Mouse (Mus musculus) cerebellum, adult 18-20 months (tissue): ENCODE measurements around the gene Fndc5.
A peak's percentile ranks its signal among the peaks of the same experiment; 100 is the strongest.

Experiments used
- DNase-seq, 2 experiments: peaks; one replicate each; pipeline ENCODE4 v3.0.0; 2021

Gene Fndc5

DNA sequence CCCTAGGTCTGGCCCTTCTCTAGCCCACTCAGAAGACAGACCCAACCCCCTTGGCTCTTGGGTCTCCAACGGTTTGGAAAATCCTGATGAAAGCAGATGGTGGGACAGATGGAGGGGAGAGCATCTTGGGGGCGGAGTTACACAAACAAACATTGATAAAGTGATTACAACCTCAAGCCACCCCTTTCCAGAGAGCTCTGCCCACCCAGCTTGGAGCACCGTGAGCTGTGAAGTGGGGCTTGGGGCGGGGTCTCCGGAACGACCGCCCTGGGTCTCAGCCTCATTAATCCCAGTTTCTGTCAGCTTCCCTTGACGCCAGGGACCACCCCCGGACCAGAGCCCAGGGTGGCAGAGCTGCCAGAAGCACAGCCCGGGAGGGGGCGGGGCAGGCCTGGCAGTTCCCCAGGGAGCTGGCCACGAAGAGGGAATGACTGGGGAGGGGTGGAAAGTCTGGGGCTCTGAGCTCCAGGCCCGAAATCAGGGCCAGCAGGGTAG, 12.1 kb upstream of the Fndc5 start:
- no peak for DNase-seq

DNA sequence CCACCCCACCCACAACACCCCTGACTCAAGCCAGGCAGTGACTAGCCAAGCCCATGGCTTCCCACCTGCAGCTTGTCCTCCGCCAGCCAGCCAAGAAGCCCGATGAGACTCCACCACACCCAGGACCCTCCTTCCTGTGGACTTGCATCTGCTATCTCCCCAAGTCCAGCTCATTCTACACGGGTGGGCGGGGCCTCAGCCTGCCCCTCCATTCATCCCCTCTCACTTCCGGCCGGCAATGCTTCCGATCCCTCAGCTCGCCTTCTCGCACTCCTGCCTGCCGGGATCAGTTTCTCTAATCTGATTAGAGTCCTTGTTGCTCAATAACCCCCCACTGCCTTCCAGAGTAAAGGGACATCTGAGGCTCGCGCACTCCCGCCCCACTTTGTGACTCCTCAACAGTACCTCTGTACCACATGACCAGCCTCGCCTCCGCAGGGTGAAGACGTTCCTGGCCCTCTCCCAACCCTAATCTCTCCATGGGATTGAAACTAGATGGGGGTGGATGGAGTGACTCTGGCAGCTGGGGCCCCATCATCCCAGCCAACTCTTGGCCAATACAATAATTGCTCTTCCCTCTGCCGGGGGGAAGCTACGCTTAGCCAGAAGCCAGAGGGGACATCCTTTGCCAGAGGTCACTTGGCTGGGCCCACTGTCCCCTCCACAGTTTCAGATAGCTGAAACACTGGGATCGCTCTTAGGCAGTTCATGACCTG, 10.9 kb upstream of the Fndc5 start:
- DNase-seq: no peak

DNA sequence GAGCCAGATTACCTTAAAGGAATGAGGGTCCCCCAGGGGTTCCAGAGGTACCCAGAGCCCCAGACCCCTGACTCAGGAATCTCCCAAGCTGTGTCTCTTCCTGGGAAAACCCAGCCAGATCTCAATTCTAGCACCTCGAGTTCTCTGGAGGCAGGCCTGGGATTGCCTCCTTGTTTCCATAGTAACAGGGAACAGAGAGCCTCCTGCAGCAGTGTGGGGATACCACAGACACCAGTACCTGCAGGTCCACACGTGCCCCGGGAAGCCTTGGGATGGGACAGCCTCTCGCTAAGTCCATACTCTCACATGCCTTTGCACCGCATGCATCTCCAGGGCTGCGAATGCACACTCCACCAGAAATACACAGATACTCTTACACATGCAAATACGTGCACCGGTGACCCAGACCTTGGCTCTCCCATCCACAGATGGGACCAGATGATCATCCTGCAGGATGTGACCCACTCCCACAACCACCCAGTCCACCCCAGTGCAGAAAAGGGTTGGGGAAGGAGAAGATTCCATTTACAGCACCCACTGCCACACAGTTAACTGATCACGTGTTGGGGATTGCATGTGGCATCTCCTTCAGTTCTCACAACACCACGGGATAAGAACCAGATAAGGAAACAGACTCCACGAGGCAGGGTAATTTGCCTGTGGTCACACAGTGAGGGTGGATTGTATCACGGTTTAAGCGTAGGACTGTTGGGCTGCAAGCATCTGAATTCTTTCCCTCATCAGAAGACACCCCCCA, 8.0 kb upstream of the Fndc5 start:
- no peak for DNase-seq

DNA sequence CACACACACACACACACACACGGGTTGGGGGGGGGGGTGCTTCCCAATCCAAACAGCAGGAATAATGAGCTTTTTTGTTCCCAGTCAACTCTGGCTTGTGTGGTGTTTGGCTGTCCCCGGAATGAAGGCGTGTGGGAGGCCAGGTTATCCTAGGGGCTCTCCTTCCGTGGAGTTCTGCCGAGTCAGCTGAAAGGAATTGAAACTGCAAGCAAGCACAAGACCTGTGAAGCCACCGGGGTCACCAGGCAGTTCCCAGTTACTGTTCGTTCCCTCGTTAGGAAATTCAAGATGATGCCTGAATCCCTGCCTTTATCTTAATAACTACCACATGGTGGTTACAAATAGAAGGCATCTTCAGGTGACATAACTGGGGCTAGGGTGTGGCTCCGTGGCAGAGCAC, 7.4 kb upstream of the Fndc5 start:
- DNase-seq: no peak

DNA sequence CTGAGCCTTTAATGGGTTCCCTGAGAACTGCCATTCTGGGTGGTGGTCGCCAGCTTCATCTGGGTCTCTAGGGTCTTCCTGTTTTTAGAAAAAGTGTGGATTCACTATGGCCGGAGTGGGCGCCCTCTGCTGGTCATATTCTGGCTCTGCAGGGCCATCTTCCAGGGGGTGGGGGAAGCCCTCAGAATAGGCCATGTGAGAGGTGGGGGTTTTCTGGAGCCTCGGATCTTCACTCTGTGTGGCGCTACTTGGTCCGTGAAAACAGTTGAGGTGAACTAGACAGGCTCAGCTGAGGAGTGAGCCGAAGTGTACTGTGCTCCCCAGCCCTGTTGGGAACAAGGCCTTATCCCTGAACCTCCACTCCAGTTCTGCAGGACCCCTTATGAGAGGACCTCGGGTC, 6.7 kb upstream of the Fndc5 start:
- peak; percentile 53 to 68 for DNase-seq

DNA sequence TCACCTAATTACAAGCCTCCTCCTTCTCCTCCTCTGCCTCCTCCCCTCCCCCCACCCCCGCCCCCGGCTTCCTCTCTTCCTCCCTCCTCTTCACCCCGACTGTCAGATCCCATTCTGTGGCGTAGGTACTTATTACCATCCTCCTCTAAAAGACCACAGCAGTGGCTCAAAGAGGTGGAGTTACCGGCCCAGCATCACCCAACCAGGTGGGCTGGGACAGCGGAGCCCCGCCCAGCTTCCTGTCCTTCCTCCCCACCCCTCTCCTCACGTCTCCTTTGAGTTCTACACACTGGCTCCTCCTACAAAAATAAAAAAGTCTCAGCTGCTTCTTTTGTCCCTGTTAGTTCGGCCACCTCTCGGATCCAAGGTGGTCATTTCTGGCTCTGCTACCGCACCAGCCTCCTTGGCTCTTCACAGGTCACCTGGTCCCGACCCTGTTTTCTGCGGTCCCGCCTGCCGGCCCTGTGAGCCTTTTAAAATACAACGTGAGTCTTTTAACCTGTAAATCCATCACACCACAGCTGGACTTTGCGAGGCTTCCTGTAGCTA, 6.0 kb upstream of the Fndc5 start:
- no peak for DNase-seq

DNA sequence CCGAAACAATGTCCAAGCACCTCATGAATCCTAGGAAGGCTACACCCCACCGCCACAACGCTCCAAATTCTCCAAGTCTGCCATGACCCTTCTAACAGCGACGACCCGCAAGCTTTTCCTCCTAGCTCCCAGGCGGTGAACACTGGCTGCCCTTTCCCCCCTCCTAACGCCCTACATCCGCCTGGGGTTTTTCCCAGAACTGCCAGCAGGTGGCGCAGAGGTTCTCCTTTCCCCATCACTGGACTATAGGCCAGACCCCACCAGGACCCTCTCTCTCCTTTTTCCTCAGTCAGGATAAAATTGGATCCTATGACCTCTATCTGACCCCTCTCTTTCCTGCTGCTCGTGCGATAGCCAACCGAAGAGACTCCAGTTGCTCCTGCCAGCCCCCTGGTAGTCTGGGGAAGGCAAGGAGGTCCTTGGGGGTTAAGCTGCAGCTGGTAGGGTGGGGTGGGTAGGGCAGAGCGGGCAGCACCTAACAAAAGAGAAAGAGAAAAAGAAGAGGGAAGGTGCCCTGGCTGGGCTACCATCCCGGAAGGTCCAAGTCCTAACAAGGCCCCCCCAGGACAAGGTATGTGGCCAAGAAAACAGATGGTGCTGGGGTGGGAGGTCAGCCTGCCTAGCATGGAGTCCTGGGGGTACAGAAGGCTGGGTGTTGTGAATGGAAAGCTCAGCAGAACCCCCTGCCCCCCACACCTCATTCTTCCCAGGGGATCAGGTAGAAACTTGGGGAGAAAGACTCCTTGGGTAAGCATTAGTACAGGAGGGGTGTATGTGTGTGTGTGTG, 1.8 kb upstream of the Fndc5 start:
- DNase-seq: peak; percentile 88 to 91

DNA sequence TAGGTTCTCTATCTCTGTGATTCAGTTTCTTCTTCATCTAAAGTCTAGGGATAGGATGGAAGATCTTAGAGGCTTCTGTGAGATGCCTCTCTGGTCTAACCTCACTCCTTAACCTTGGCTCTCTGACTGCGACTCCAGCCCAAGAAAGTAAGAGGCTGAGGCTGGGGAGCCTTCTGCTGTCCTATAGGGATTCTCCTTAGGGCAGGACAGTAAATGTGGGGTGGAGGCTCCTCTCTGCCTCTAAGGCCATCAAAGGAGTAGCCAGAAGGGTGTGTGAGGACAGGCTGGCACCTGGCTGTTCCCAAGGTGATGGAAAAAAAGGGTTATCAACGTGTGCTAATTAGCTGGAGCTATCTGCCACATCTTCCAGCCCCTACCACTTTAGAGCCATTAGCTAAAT, 1.2 kb upstream of the Fndc5 start:
- peak in 1 of 2 experiments; percentile 47 for DNase-seq

DNA sequence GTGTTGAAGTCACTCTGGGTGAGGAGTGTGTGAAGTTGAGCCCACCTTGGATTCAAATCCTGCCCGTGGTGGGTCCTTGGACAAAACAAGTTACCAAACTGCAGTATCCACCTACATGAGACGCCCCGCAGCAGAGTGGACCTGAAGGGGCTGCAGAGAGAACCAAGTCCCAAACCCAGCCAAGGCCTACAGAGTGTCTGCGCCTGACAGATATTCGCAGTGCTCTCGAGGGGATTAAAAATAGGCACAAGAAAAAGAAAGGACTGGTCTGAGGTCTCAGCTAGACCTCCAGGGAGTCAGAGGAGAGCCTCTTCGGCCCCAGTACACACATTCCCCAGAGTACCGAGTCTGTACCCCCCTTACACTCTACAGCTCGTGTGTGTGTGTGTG, 615 bp upstream of the Fndc5 start:
- no peak for DNase-seq

DNA sequence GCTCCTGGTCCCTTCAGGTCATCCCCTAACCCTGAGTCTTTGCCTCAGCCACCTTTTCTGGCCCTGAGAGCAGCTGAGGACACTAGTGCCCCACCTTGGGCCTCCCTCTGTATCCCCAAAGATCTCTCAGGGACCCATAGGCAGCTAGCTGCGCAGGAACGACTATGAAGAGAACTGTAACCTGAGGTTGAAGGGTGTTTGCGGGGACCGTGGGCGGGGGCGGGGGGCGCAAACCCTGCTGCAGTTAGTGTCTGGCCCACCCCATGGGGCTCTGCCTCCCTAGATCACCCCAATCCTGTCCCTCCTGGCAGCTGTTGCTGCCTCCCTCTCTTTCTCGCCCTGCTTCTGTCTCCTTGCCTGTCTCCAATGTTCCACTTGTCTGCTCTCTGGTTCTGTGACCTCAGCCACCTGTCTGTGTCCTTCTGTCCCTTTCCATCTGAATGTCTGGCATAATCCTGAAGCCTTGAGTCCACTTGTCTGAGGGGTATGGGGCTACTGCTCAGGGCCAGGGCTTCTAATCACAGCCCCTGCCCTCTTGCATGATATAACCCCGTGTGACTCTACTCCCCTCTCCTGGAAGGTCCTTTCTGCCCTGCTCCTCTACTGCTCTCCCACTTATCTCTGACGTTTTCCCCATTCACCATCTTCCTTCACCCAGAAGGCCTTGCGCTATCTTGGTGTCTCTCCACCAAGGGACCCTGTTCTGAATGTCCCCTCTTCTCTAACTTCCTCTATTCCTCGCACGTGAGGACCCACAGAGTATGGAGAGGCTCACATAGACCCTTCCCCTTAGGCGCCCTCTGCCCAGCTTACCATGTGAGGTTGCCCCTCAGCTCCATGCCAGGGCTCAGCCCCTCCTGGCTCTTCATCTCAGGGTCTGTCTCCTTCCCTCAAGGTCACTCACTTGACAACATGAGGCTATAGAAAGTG, 858 bp downstream of the Fndc5 start:
- peak in 1 of 2 experiments; percentile 54 for DNase-seq

DNA sequence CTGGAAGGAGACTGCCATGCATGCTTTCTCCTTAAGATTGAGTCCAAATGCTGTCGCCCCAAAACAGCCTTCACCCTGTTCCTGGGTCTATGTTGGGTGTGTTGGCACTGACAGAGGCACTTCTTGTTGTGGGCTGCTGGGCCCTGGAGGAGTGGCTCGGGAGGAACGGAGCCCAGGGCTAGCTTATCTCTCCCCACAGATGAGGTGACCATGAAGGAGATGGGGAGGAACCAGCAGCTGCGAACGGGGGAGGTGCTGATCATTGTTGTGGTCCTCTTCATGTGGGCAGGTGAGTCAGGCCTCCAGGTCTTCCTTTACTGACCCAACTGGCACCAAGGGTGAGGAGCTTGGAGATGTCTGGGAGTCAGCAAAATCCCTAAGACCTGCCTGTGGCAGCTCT, 2.8 kb downstream of the Fndc5 start:
- peak in 1 of 2 experiments; percentile 19 for DNase-seq

DNA sequence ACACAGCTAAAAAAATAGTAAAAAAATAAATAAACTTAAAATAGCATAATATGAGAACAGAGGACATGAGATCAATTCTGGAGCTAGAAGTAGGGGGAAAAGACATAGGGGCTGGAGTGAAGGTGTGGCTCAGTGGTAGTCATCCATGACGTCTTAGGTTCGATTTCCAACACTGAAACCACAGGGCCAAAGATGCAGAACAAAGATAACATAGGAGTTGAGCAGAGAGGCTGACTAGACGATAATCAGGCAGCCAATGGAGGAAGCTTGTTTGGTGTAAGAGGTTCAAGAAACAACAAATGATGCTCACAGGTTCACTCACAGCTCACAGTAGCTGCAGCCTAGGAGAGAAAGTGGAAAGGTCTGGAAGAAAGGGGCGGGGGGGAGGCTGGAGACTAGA, 4.0 kb downstream of the Fndc5 start:
- DNase-seq: no peak

DNA sequence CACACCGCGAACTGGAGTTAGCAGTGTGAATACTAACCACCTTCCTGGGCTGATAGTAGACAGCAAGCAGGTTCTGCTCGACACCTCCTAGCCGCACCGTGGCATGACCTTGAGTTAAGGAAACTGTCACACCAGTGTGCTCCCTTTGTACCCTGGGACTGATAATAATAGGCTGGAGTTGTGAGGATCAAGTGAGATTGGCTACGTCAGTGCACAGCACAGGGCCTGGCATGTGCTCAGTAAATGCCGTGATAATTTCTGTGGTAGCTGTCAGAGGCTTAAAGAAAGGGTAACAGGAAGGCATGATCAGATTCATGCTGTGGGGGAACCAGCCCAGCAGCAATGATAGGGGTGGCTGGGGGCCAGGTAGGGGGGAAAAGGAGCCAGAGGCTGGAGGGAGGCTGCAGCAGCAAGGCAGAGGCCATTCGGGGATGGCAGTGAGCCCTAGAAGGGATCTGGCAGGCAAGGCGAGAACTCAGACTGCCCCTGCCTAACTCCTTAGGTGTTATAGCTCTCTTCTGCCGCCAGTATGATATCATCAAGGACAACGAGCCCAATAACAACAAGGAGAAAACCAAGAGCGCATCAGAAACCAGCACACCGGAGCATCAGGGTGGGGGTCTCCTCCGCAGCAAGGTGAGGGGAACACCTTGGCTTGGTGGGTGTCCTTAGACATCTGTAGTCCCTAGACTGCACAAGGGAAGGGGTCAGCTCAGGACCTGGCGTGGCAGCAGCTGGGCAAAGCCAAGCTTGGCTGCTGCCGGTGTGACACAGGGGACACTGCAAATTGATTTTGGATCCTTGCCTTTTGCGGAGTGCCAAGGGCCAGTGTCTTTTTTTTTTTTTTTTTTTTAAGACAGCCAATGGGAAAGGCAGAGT, 5.0 kb downstream of the Fndc5 start:
- peak in 1 of 2 experiments; percentile 44 for DNase-seq

DNA sequence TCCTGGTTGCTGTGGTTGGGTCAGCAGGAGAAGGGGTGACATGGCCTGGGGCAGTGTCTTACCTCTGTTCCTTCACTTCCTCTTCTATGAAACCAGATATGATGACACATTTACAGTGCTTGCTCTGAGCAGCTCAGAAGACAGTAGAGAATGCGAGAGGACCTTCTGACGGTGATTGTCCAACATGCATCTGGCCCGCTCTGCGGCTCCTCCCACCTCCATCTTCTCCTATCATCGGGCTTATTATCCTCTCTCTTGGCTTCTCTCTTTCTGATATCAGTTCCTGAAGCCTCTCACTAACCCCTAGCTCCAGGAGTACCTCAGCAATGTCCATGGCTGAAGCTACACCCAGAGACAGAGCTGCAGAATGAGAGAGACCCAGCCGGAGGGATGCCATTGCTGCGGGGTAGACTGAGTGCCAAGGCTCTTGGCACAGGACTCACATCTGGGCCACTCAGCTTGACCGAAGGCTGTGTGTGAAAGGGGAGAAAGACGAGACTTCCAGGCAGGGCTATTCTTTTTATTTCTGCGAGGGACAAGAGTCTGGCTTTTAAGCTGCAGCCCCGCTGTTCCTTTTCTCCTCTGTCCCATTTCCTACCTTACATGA, 5.7 kb downstream of the Fndc5 start:
- DNase-seq: peak in 1 of 2 experiments; percentile 42

DNA sequence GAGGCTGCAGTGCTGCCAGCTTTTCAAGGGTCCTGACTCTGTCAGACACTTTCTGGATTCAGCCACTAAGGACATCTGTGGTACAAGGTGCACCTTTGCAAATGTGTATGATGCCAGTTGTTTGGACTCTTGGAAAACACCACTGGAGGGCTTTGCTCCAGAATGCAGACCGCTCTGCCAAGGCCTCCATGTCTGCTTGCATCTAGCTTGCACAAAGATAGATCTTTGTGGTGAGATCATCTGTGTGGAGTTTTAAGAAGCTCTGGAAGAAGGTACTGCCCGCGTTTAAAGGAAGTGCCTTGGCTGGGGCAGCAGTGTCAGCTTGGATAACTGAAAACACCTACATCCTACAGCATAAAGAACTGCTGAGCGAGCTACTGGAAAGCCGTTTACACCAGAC, 6.7 kb downstream of the Fndc5 start:
- no peak for DNase-seq

DNA sequence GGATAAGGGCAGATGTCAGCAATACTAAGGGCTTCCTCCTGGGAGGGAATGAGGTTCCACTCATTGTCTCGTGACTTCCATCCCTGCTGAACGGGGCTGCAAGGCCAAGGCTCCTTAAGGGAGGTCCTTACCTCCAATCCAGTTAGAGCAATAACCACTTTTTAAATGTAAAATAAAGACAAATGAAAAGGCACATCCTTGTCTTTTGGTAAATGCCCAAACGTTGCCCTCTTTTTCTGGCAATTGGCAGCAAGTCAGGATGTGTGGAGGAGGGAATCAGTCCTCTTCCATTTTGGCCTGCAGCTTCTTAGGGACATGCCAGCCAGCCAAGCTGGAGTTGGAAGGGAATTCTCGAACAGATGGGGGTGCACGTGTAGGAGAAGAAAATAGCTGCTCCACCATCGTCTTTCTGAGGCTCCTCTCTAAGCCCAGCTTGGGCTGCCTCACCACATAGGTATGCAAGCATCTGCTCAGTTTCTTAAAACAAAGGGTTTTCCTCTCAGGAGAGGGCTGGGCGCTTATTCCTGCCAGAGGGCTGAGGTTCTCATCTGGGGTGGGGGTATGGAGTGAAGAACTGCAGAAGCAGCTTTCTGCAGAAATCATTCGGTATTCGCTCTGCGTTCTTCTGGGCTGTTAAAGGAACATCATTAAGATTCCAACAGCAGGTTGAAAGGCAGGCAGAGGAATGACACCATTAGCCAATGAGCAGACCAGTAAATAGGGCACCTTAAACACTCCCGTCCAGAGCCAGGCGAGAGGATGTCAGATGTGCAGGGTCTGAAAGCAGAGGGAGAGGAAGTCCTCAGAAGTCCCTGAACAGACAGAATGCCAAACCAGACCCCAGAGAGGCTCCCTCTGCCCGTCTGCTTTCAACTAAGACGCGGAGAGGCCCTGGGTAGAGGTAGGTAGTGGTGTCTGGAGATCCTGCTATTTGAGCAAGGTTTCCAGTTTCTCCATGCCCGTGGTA, 7.9 kb downstream of the Fndc5 start:
- DNase-seq: peak; percentile 87 to 92

DNA sequence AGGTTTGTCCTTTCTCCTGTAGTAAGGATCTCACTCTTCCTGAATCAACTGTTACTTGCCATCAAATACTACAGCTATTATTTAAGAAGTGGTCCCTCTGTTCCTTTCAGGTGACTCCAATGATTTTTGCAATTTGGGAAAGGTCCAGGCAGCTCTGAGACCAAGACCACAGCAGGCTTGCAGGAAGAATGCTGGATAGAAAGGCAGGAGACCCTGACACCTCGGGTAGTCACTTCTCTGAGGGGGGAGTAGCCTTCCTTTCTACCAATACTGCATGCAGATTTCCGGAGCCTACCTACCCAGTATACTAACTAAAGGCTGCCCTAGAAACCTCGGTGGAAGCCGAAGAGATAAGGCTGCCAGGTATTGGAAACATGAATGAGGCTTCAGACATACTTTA, 8.6 kb downstream of the Fndc5 start:
- DNase-seq: no peak

DNA sequence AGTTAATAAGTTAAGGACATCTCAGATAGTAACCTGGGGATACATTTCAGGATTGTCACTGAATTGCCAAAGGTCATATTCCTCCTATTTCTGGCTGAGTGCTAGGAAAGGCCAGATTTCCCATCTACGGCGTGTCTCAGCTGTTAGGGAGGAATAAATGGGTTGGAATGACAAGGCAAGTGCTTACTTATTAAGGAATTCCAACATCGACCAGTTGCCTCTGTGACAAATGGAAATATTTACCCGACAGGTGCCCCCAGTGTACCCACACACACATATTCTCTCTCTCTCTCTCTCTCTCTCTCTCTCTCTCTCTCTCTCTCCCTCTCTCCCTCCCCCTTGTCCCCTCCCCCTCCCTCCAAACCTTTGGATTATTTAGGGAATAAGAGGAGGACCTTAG, 9.1 kb downstream of the Fndc5 start:
- DNase-seq: no peak

DNA sequence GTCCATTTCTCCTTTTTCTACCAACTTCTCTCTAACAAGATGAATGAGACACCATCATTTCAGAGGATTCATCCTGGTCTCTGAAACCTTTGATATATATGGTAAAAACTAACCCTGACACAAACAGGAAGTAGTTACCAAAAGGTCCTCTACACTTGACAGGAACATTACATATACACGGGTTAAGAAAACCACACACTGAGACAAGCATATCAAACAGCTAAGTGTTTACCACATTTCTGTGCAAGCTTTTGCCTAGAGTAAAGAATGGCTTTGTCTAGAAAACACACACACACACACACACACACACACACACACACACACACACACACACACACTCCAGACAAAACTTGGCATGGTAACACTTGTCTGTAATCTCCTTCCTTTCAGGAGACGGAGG, 9.6 kb downstream of the Fndc5 start:
- DNase-seq: no peak
